ENCODE assay signal across 8 mouse cellular contexts in the genomic region with DNA sequence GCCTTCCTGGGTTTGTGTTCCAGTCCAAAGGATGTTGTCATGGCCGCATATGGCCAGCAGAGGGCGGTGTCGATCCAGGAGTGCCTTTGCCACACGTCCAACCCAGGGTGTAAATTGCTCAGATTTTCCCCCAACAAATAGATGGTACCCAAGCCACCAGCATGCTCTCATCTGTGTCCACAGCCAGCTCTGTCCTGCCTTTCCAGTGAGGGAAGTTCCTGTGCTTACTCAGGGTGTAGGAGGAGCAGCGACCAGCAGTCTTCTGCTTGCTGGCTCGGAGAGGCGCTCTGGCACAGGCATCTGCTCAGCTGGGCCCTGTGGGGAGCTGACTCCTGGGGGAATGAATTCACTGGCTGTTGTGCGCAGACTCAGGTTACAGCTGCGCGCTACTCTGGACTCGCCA. TPM values are rescaled to one million over a fixed set of nuclear protein-coding genes. Genes with fewer than 3 reads are reported as not detected.
DNase-seq lines count a peak whose midpoint lies in the region; ATAC-seq and TF ChIP-seq lines count a peak whose summit lies in the region.

No protein-coding gene starts in this region.

- TF ChIP-seq POLR2A in brain, embryonic 14.5 days (IDR thresholded peaks at IDR 0.05; ENCODE audit: borderline replicate concordance, extremely low read depth, insufficient read depth, insufficient read length, poor library complexity, severe bottlenecking), result no peak
- TF ChIP-seq POLR2A in embryonic fibroblast, embryonic 13.5 days (IDR thresholded peaks at IDR 0.05; ENCODE audit: low read depth, low read length), result no peak

- no peaks in the 10 kb centered on the region for H3K9me3 ChIP-seq in ES-E14 (ENCODE audit: control insufficient read depth, insufficient read depth, low read depth, low read length)
- no peaks in the 10 kb centered on the region for H3K9me3 ChIP-seq in heart, embryonic 14.5 days (ENCODE audit: control insufficient read depth, low read length)
- no peaks in the 10 kb centered on the region for H3K9me3 ChIP-seq in liver, embryonic 13.5 days (replicated peaks)

- H3K4me1 ChIP-seq in ES-E14 (ENCODE audit: control insufficient read depth in 2 of 2, insufficient read depth in 2 of 2, low read length in 2 of 2, poor library complexity in 1 of 2), result 0 out of 4 replicates have a peak, but pooled peaks cover 0 to 2% of the 10 kb centered on the region in 2 experiments
- H3K4me1 ChIP-seq in embryonic fibroblast, embryonic 13.5 days (ENCODE audit: control insufficient read depth, insufficient read depth, low read length), result no peaks in the 10 kb centered on the region
- H3K4me1 ChIP-seq in heart, embryonic 14.5 days (ENCODE audit: control insufficient read depth in 2 of 2, insufficient read depth in 2 of 2, low read length in 2 of 2), result no peaks in the 10 kb centered on the region
- no peaks in the 10 kb centered on the region for H3K4me1 ChIP-seq in liver, embryonic 13.5 days (replicated peaks)

- ATAC-seq in heart, embryonic 14.5 days (ENCODE audit: insufficient number of reproducible peaks, insufficient read depth, low FRiP score, low read depth), result no peak
- ATAC-seq in liver, embryonic 13.5 days (ENCODE audit: low read depth), result no peak

- peak; percentile 99 for TF ChIP-seq CTCF in brain, embryonic 14.5 days (IDR thresholded peaks at IDR 0.05; ENCODE audit: borderline replicate concordance, extremely low read depth, insufficient read depth, insufficient read length)
- peak; percentile 98 for TF ChIP-seq CTCF in embryonic fibroblast, embryonic 13.5 days (IDR thresholded peaks at IDR 0.05; ENCODE audit: borderline replicate concordance, insufficient read depth, low read length)

- 3% methylated on average over 11 of the region's 11 CpGs for WGBS in heart, embryonic 14.5 days
- 3% methylated on average over 11 of the region's 11 CpGs for WGBS in liver, embryonic 13.5 days (ENCODE audit: insufficient replicate concordance)

- H3K36me3 ChIP-seq in ES-E14 (ENCODE audit: control insufficient read depth, insufficient read depth, low read length, poor library complexity, severe bottlenecking), result no peaks in the 10 kb centered on the region
- H3K36me3 ChIP-seq in heart, embryonic 14.5 days (ENCODE audit: control insufficient read depth, insufficient read depth, low read length), result no peaks in the 10 kb centered on the region
- no peaks in the 10 kb centered on the region for H3K36me3 ChIP-seq in liver, embryonic 13.5 days

- H3K27ac ChIP-seq in ES-E14 (ENCODE audit: insufficient read depth, low read depth, low read length, poor library complexity, severe bottlenecking), result no peak overlapping the region
- no peak overlapping the region for H3K27ac ChIP-seq in embryonic fibroblast, embryonic 13.5 days (ENCODE audit: insufficient read depth, low read length)
- H3K27ac ChIP-seq in heart, embryonic 14.5 days (replicated peaks in 1 of 2; ENCODE audit: control insufficient read depth in 1 of 2, insufficient read depth in 1 of 2, low read depth in 2 of 2, low read length in 2 of 2), result no peak overlapping the region
- H3K27ac ChIP-seq in liver, embryonic 13.5 days, result no peak overlapping the region

- in situ Hi-C loops in ES-E14 (cut with MboI; ENCODE audit: low sequenced_read_pairs in 2 of 2, unreplicated experiment in 2 of 2), result loop anchor here (5.0 to 25.0 kb wide), 4 partner anchors 323 to 833 kb away; no protein-coding TSS in a partner anchor

- peak; percentile 63 for DNase-seq in ES-E14 (ENCODE audit: low read depth, low spot score)
- DNase-seq in brain, embryonic 14.5 days (ENCODE audit: low read depth), result peak; percentile 90
- peak; percentile 74 for DNase-seq in kidney, postnatal 10 days
- peak; percentile 11 for DNase-seq in liver, embryonic 13.5 days
- DNase-seq in ovary, postnatal 10 days (ENCODE audit: low spot score), result peak; percentile 25
- peak; percentile 15 to 51 for DNase-seq in urinary bladder, postnatal 36 days (ENCODE audit: low spot score in 2 of 2)

- H3K4me2 ChIP-seq in heart, embryonic 14.5 days (ENCODE audit: low read length), result peak overlapping the region; percentile 39
- H3K4me2 ChIP-seq in liver, embryonic 13.5 days, result no peak overlapping the region

- peak overlapping the region; percentile 30 to 56; a peak in 2 of 4 replicates for H3K4me3 ChIP-seq in ES-E14 (ENCODE audit: insufficient read depth in 1 of 2, low read depth in 1 of 2, low read length in 2 of 2, poor library complexity in 1 of 2, severe bottlenecking in 1 of 2)
- H3K4me3 ChIP-seq in embryonic fibroblast, embryonic 13.5 days (ENCODE audit: insufficient read depth, low read length), result no peak overlapping the region
- H3K4me3 ChIP-seq in heart, embryonic 14.5 days (ENCODE audit: control insufficient read depth in 1 of 2, insufficient read depth in 1 of 2, low read depth in 1 of 2, low read length in 2 of 2), result no peak overlapping the region
- no peak overlapping the region for H3K4me3 ChIP-seq in liver, embryonic 13.5 days (replicated peaks)

- peaks cover 6% of the 10 kb centered on the region; the same call in 1 of the 2 replicates for H3K27me3 ChIP-seq in heart, embryonic 14.5 days (ENCODE audit: control insufficient read depth, insufficient read depth, low read length)
- no peaks in the 10 kb centered on the region for H3K27me3 ChIP-seq in liver, embryonic 13.5 days

- H3K9ac ChIP-seq in ES-E14 (ENCODE audit: insufficient read depth, low read depth, low read length, poor library complexity, severe bottlenecking), result peak overlapping the region; percentile 44; the same call in 1 of the 2 replicates
- H3K9ac ChIP-seq in heart, embryonic 14.5 days (ENCODE audit: low read length), result no peak overlapping the region
- H3K9ac ChIP-seq in liver, embryonic 13.5 days, result no peak overlapping the region

TF ChIP-seq in ES-E14, 5 proteins besides CTCF, POLR2A, EP300 and RAD21:
- TF ChIP-seq ZC3H11A (IDR thresholded peaks at IDR 0.05; ENCODE audit: borderline replicate concordance, low read depth, low read length) (peak; percentile 93), ZNF384 (IDR thresholded peaks at IDR 0.05; ENCODE audit: low read depth, low read length) (no peak)

RNA-seq across cellular contexts. Expression of gene Spata19, which starts 17.5 kb away (rescaled TPM):
- total RNA-seq in ES-E14 (2012; rRNA removed), result not detected in 2 replicates
- 0.14 TPM in 1 of 2 replicates, not detected in the other for polyA plus RNA-seq in brain, embryonic 14.5 days (2012; rRNA removed)
- not detected in 2 replicates for polyA plus RNA-seq in embryonic fibroblast, embryonic 13.5 days (2011; ENCODE audit: insufficient read length, low read depth, missing spikeins)
- polyA plus RNA-seq in heart, embryonic 14.5 days (2014; fragmentation: Nextera tagmentation; extraction: Ambion mirVana), result not detected in 2 replicates
- polyA plus RNA-seq in liver, embryonic 13.5 days (2015; fragmentation: Nextera tagmentation; extraction: Ambion mirVana), result not detected in 2 replicates

Comparison
In these comparisons a context has a peak if more than half of its experiments do, and no peak if none do; other contexts are left out.
1. DNase-seq: peak in every context shown above with its lines; median percentile 90 in brain, embryonic 14.5 days; 74 in kidney, postnatal 10 days; 63 in ES-E14; 33 in urinary bladder, postnatal 36 days; 25 in ovary, postnatal 10 days; 11 in liver, embryonic 13.5 days.
2. H3K4me3 ChIP-seq: peak in ES-E14 (2 of 2); none in embryonic fibroblast, embryonic 13.5 days (single experiment), heart, embryonic 14.5 days (0 of 2) and liver, embryonic 13.5 days (single experiment).